Mouse (Mus musculus) myocyte (in vitro differentiated cells): Measurements from ENCODE around the gene Lpar1. TPM values are rescaled to one million over a fixed set of nuclear protein-coding genes. Genes with fewer than 3 reads are reported as not detected.

Source experiments
- H3K27me3 ChIP-seq: one replicate; pipeline ENCODE4 v1.6.1; 2011; ENCODE audit not compliant: control insufficient read depth, insufficient read depth, insufficient read length
- H3K36me3 ChIP-seq: one replicate; pipeline ENCODE4 v1.6.1; 2011; ENCODE audit not compliant: control insufficient read depth, insufficient read depth
- H3K4me2 ChIP-seq: one replicate; pipeline ENCODE4 v1.6.1; 2011; ENCODE audit warnings: low read depth, control low read depth
- H3K4me3 ChIP-seq: one replicate; pipeline ENCODE4 v1.5.1; 2011; ENCODE audit warnings: mild to moderate bottlenecking, control low read depth, moderate library complexity
- H3K79me2 ChIP-seq: one replicate; pipeline ENCODE4 v1.6.1; 2011; ENCODE audit not compliant: control insufficient read depth, insufficient read depth
- H3ac ChIP-seq: one replicate; pipeline ENCODE4 v1.6.1; 2011; ENCODE audit not compliant: control insufficient read depth, insufficient read length
- CEBPB ChIP-seq: IDR thresholded peaks from 2 replicates; pipeline ENCODE4 v1.6.1; 2011; ENCODE audit warnings: mild to moderate bottlenecking, moderate library complexity; ENCODE audit not compliant: poor library complexity, insufficient read depth, severe bottlenecking
- E2F4 ChIP-seq: IDR thresholded peaks from one replicate; pipeline ENCODE4 v1.6.1; 2011; ENCODE audit warnings: mild to moderate bottlenecking, control low read depth, moderate library complexity; ENCODE audit not compliant: insufficient read depth
- MAX ChIP-seq: IDR thresholded peaks from one replicate; pipeline ENCODE4 v1.6.1; 2011; ENCODE audit warnings: low read depth, mild to moderate bottlenecking, control low read depth
- MYOD1 ChIP-seq, 3 experiments: IDR thresholded peaks; one replicate each; pipeline ENCODE4 v1.6.1; 2011; ENCODE audit warnings: control low read depth in 2 of 3, low read depth in 2 of 3, mild to moderate bottlenecking in 2 of 3, moderate library complexity in 1 of 3; ENCODE audit not compliant: insufficient read length in 2 of 3, control insufficient read depth in 1 of 3
- MYOG ChIP-seq, 3 experiments: IDR thresholded peaks; one replicate each; pipeline ENCODE4 v1.6.1; 2011; ENCODE audit warnings: control low read depth in 2 of 3, low read depth in 2 of 3, mild to moderate bottlenecking in 2 of 3; ENCODE audit not compliant: insufficient read length in 2 of 3, control insufficient read depth in 1 of 3, insufficient read depth in 1 of 3
- POLR2A ChIP-seq: IDR thresholded peaks from one replicate; pipeline ENCODE4 v1.6.1; 2011; ENCODE audit warnings: low read depth, mild to moderate bottlenecking, control low read depth, moderate library complexity; ENCODE audit not compliant: insufficient read length
- POLR2AphosphoS2 ChIP-seq: IDR thresholded peaks from one replicate; pipeline ENCODE4 v1.6.1; 2011; ENCODE audit warnings: low read depth, control low read depth; ENCODE audit not compliant: insufficient read length
- REST ChIP-seq: IDR thresholded peaks from one replicate; pipeline ENCODE4 v1.6.1; 2011; ENCODE audit warnings: mild to moderate bottlenecking, control low read depth, moderate library complexity; ENCODE audit not compliant: insufficient read depth, insufficient read length
- SRF ChIP-seq: IDR thresholded peaks from one replicate; pipeline ENCODE4 v1.6.1; 2011; ENCODE audit warnings: low read depth; ENCODE audit not compliant: control insufficient read depth, insufficient read length
- TCF12 ChIP-seq: IDR thresholded peaks from one replicate; pipeline ENCODE4 v1.6.1; 2011; ENCODE audit warnings: mild to moderate bottlenecking, control low read depth; ENCODE audit not compliant: poor library complexity, insufficient read depth, severe bottlenecking
- TCF3 ChIP-seq: IDR thresholded peaks from one replicate; pipeline ENCODE4 v1.6.1; 2011; ENCODE audit warnings: low read depth, control low read depth; ENCODE audit not compliant: insufficient read length
- USF1 ChIP-seq: IDR thresholded peaks from one replicate; pipeline ENCODE4 v1.6.1; 2011; ENCODE audit warnings: low read depth, mild to moderate bottlenecking, control low read depth, moderate library complexity
- polyA plus RNA-seq: library from polyadenylated mRNA; unstranded; fragments of >200 nt; fragmentation: generic; extraction: Trizol; gene quantifications from one replicate; pipeline ENCODE4 v1.2.1, GENCODE M21; 2012; ENCODE audit warnings: missing spikeins

The Lpar1 gene
- polyA plus RNA-seq, 1 experiment, result 14.1 TPM

DNA sequence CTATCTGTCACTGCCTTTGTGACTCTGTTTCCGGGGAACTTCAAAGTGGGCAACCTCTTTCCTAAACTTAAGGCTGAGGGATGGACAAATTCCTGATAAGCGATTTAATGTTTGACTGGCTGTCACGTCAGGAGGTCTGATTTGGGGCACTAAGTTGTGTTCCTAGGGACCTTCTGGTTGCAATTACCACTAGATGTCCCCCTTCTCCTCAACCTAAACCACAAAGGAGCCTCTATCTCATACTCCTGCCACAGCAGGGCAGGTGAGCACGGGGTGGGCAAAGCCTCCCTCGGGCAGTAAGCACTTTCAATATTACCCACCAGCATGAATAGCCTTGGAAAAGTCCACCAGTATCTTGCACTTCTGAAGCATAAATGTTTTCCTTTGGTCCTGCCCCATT, 134.5 kb downstream of the Lpar1 start:
- Histone ChIP-seq H3K36me3 (no peaks in the 10 kb centered on the region), H3K4me2 (no peak overlapping the region), H3ac (no peak overlapping the region), H3K27me3 (no peaks in the 10 kb centered on the region), H3K4me3 (no peak overlapping the region), H3K79me2 (no peaks in the 10 kb centered on the region)
- TF ChIP-seq TCF3 (no peak), MYOD1 (IDR thresholded peaks at IDR 0.05; ENCODE audit: control insufficient read depth in 1 of 3, insufficient read length in 2 of 3, low read depth in 2 of 3) (no peak), SRF (no peak), MAX (no peak), E2F4 (no peak), POLR2A (no peak), USF1 (no peak), REST (no peak), CEBPB (no peak), TCF12 (no peak), POLR2AphosphoS2 (no peak), MYOG (IDR thresholded peaks at IDR 0.05; ENCODE audit: control insufficient read depth in 1 of 3, insufficient read depth in 1 of 3, insufficient read length in 2 of 3, low read depth in 2 of 3) (no peak)

DNA sequence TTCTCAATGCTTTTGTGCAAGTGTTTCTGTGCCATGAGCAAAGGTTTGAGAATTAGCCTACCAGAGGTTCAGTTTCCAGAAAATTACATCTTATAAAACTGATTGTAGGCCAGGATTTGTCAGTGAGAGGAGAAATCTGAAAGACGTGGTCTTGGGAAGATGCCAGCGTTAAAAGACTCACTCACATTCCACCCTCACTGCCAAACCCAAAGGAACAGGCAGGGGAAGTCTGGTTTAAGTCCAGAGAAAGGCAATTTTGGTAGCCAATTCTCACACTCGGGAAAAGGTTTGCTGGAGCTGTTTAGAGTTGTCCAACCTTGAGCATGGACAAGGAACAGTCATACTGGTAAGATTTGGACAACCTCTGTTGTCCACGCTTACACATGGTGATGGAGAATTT, 136.4 kb downstream of the Lpar1 start:
- H3K79me2 ChIP-seq, result no peaks in the 10 kb centered on the region
- H3K4me3 ChIP-seq, result no peak overlapping the region
- no peaks in the 10 kb centered on the region for H3K36me3 ChIP-seq
- no peak for TF ChIP-seq POLR2AphosphoS2
- TF ChIP-seq USF1, result no peak
- no peak for TF ChIP-seq MAX
- TF ChIP-seq POLR2A, result no peak
- TF ChIP-seq CEBPB, result no peak
- TF ChIP-seq TCF3, result no peak
- no peak for TF ChIP-seq E2F4
- no peak for TF ChIP-seq MYOD1 (IDR thresholded peaks at IDR 0.05; ENCODE audit: control insufficient read depth in 1 of 3, insufficient read length in 2 of 3, low read depth in 2 of 3)
- TF ChIP-seq MYOG (IDR thresholded peaks at IDR 0.05; ENCODE audit: control insufficient read depth in 1 of 3, insufficient read depth in 1 of 3, insufficient read length in 2 of 3, low read depth in 2 of 3), result no peak
- TF ChIP-seq REST, result no peak
- TF ChIP-seq TCF12, result no peak
- TF ChIP-seq SRF, result no peak
- H3K4me2 ChIP-seq, result peak overlapping the region; percentile 51
- H3K27me3 ChIP-seq, result no peaks in the 10 kb centered on the region
- H3ac ChIP-seq, result no peak overlapping the region

DNA sequence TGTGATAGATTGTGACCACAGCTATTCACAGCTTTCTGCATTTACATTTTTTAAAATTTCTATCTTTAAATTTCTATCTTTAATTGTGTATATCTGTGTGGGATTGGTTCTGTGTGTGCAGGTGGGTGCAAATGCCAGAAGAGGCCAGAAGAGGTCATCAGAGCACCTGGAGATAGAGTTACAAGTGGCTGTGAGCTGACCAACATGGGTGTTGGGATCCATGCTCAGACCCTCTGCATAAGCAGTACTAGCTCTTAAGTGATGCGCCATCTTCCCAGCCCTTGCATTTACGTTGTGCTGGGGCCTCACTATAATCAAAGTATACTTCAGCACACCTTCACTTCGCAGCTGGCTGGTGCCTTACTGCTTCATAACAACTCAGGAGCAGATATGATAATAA, 138.2 kb downstream of the Lpar1 start:
- Histone ChIP-seq H3K36me3 (no peaks in the 10 kb centered on the region), H3K4me3 (no peak overlapping the region), H3ac (no peak overlapping the region), H3K79me2 (no peaks in the 10 kb centered on the region), H3K27me3 (no peaks in the 10 kb centered on the region), H3K4me2 (no peak overlapping the region)
- TF ChIP-seq MYOD1 (IDR thresholded peaks at IDR 0.05; ENCODE audit: control insufficient read depth in 1 of 3, insufficient read length in 2 of 3, low read depth in 2 of 3) (no peak), CEBPB (no peak), MYOG (IDR thresholded peaks at IDR 0.05; ENCODE audit: control insufficient read depth in 1 of 3, insufficient read depth in 1 of 3, insufficient read length in 2 of 3, low read depth in 2 of 3) (no peak), SRF (no peak), REST (no peak), POLR2AphosphoS2 (no peak), MAX (no peak), TCF3 (no peak), USF1 (no peak), POLR2A (no peak), E2F4 (no peak), TCF12 (no peak)

DNA sequence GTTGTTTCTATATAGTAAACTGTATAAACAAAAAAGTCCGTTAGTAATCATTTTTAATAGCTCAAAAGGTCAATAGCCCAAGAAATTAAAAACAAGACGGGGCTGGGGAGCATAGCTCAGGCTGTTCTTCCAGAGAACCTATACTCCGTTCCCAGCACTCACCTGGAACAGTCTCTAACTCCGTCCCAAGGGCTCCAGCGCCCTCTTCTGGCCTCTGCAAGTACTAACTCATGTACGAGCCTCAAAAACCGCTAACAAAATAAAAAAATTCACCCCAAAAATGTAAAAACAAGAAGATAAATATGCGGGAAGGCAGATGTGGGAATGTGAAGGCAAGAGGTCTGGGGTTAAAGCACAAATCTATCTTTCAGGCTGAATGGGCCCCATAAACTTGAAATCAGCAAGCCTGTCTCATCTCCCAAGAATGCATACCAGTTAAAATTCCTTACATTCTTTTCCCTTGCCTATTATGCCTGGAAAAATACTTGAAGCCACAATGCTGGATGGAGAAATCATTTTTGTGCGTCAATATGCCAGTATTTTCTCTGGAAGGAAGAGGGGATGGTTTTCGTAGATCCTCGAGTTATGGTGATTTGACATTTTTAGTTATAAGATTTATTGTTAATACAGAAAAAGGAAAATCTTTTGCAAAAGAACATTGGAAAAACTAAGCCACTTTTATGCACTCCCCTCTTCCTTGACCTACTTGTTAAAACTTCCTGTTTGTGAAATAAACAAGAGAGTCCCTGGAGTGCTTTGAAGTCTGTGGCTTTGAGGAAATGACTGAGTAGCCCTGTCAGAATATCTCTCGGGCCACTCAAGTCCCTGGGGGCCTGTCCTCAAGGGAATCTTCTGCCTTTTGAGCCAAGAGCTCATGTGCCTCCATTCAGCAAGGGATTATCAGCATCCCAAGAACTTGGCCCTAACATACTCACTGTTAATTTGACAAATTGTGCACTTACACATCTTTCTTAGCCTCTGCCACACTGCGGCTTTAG, 140.2 kb downstream of the Lpar1 start:
- Histone ChIP-seq H3K79me2 (no peaks in the 10 kb centered on the region), H3K27me3 (no peaks in the 10 kb centered on the region), H3K36me3 (no peaks in the 10 kb centered on the region), H3K4me2 (peak overlapping the region; percentile 36), H3ac (no peak overlapping the region), H3K4me3 (no peak overlapping the region)
- TF ChIP-seq CEBPB (peak; percentile 40; the same call in 1 of the 2 replicates), POLR2AphosphoS2 (no peak), USF1 (no peak), REST (no peak), MYOD1 (IDR thresholded peaks at IDR 0.05; ENCODE audit: control insufficient read depth in 1 of 3, insufficient read length in 2 of 3, low read depth in 2 of 3) (no peak)
